Mouse (Mus musculus) E14TG2a.4 (cell line): ENCODE results near the gene Pax9.

ENCODE experiments used
- H3K27me3 ChIP-seq: 2 replicates; pipeline ENCODE4 v1.6.1; 2014; ENCODE audit warnings: low read length, control low read depth; ENCODE audit not compliant: insufficient read depth
- H3K36me3 ChIP-seq: 2 replicates; pipeline ENCODE4 v1.6.1; 2014; ENCODE audit warnings: low read length, control low read depth; ENCODE audit not compliant: insufficient read depth
- H3K4me1 ChIP-seq: replicated peaks from 2 replicates; pipeline ENCODE4 v1.6.1; 2014; ENCODE audit warnings: low read depth, low read length, control low read depth
- H3K4me3 ChIP-seq: replicated peaks from 2 replicates; pipeline ENCODE4 v1.5.1; 2014; ENCODE audit warnings: mild to moderate bottlenecking, low read length
- H3K9me3 ChIP-seq: 2 replicates; pipeline ENCODE4 v1.6.1; 2014; ENCODE audit warnings: low read length, control low read depth
- CTCF ChIP-seq: conservative IDR thresholded peaks from 2 replicates; pipeline ENCODE4 v1.5.1; 2014; ENCODE audit warnings: low read length
- NANOG ChIP-seq: IDR thresholded peaks from 2 replicates; pipeline ENCODE4 v1.6.1; 2014; ENCODE audit warnings: borderline replicate concordance, low read length, mixed read lengths
- POU5F1 ChIP-seq: IDR thresholded peaks from 2 replicates; pipeline ENCODE4 v1.6.1; 2014; ENCODE audit warnings: low read length, borderline replicate concordance

The Pax9 gene

GRCm38 (mm10) chr12:56691427-56692079, at the start of gene Pax9:
Gene Pax9 (plus strand): TSS chr12:56691767.
- TF ChIP-seq CTCF (no peak), POU5F1 (no peak)
- Histone ChIP-seq H3K4me3 (peak within 1 kb of the TSS; percentile 43), H3K27me3 (peaks cover 96% of the 10 kb centered on the region)

GRCm38 (mm10) chr12:56669451-56670122, 22.0 kb upstream of the Pax9 start:
- no peaks in the 10 kb centered on the region for H3K9me3 ChIP-seq

More at GRCm38 (mm10) chr12:56691427-56692079, at the start of gene Pax9:
- Histone ChIP-seq H3K9me3 (no peaks in the 10 kb centered on the region), H3K36me3 (no peaks in the 10 kb centered on the region), H3K4me1 (peaks cover 61% of the 10 kb centered on the region)

GRCm38 (mm10) chr12:56670795-56671194, 20.8 kb upstream of the Pax9 start:
- Histone ChIP-seq H3K27me3 (peaks cover 8% of the 10 kb centered on the region; the same call in 1 of the 2 replicates), H3K4me3 (no peak overlapping the region), H3K36me3 (no peaks in the 10 kb centered on the region), H3K9me3 (no peaks in the 10 kb centered on the region), H3K4me1 (no peaks in the 10 kb centered on the region)
- TF ChIP-seq NANOG (no peak), POU5F1 (no peak), CTCF (no peak)

More at GRCm38 (mm10) chr12:56669451-56670122, 22.0 kb upstream of the Pax9 start:
- Histone ChIP-seq H3K27me3 (peaks cover 8% of the 10 kb centered on the region; the same call in 1 of the 2 replicates), H3K4me1 (no peaks in the 10 kb centered on the region), H3K36me3 (no peaks in the 10 kb centered on the region), H3K4me3 (no peak overlapping the region)
- TF ChIP-seq POU5F1 = no peak
- no peak for TF ChIP-seq CTCF
- TF ChIP-seq NANOG = no peak

- TF ChIP-seq POU5F1 (no peak), CTCF (peak; percentile 83)
- H3K4me1 ChIP-seq = no peaks in the 10 kb centered on the region
- peaks cover 29% of the 10 kb centered on the region for H3K27me3 ChIP-seq
- no peak overlapping the region for H3K4me3 ChIP-seq
- no peaks in the 10 kb centered on the region for H3K36me3 ChIP-seq
- no peaks in the 10 kb centered on the region for H3K9me3 ChIP-seq
These were observed 16.8 kb upstream of the Pax9 start for GRCm38 (mm10) chr12:56674726-56675125.

- H3K4me1 ChIP-seq = peaks cover 7% of the 10 kb centered on the region
- TF ChIP-seq CTCF (no peak), POU5F1 (no peak), NANOG (no peak)
- H3K4me3 ChIP-seq = no peak overlapping the region
- peaks cover 52% of the 10 kb centered on the region for H3K27me3 ChIP-seq
- H3K9me3 ChIP-seq = no peaks in the 10 kb centered on the region
- no peaks in the 10 kb centered on the region for H3K36me3 ChIP-seq
These were observed 13.9 kb upstream of the Pax9 start for GRCm38 (mm10) chr12:56677620-56678019.

- peaks cover 7% of the 10 kb centered on the region for H3K4me1 ChIP-seq
- TF ChIP-seq NANOG (no peak), POU5F1 (no peak), CTCF (peak; percentile 25)
- H3K9me3 ChIP-seq = no peaks in the 10 kb centered on the region
- no peaks in the 10 kb centered on the region for H3K36me3 ChIP-seq
- peaks cover 80% of the 10 kb centered on the region for H3K27me3 ChIP-seq
- peak overlapping the region; percentile 73 for H3K4me3 ChIP-seq
These were observed 10.3 kb upstream of the Pax9 start for GRCm38 (mm10) chr12:56681096-56681811.

GRCm38 (mm10) chr12:56687640-56688481, 3.7 kb upstream of the Pax9 start:
- peaks cover 89% of the 10 kb centered on the region for H3K27me3 ChIP-seq
- no peaks in the 10 kb centered on the region for H3K36me3 ChIP-seq
- H3K4me1 ChIP-seq = peaks cover 41% of the 10 kb centered on the region
- TF ChIP-seq CTCF = no peak
- no peak for TF ChIP-seq POU5F1
- no peak for TF ChIP-seq NANOG
- no peaks in the 10 kb centered on the region for H3K9me3 ChIP-seq
- no peak overlapping the region for H3K4me3 ChIP-seq

GRCm38 (mm10) chr12:56688482-56688840, 3.1 kb upstream of the Pax9 start:
- no peak overlapping the region for H3K4me3 ChIP-seq
- H3K27me3 ChIP-seq = peaks cover 90% of the 10 kb centered on the region
- TF ChIP-seq NANOG (no peak), POU5F1 (no peak), CTCF (no peak)
- H3K36me3 ChIP-seq = no peaks in the 10 kb centered on the region
- peaks cover 41% of the 10 kb centered on the region for H3K4me1 ChIP-seq
- H3K9me3 ChIP-seq = no peaks in the 10 kb centered on the region
